Mouse (Mus musculus) forebrain, embryonic 16.5 days (tissue): ENCODE results near the gene Gm7247. TPM values are rescaled to one million over a fixed set of nuclear protein-coding genes. Genes with fewer than 3 reads are reported as not detected.
"Not testable (repeated sequence)": the region's sequence is repeated elsewhere in the genome, so short reads cannot be mapped to it uniquely, and the experiment has no call there.

ENCODE experiments used
- ATAC-seq: fragments of 200-750 bp; cut with Nextera tagmentation; 2 replicates; pipeline ENCODE4 v1.8.0; 2017; ENCODE audit warnings: mild to moderate bottlenecking, moderate library complexity
- H3K27ac ChIP-seq: fragments of 300-500 bp; sonication (generic); 2 replicates; pipeline ENCODE4 v1.5.1; 2014; ENCODE audit warnings: low read length, control low read depth
- H3K27me3 ChIP-seq: fragments of 300-500 bp; sonication (generic); replicated peaks from 2 replicates; pipeline ENCODE4 v1.6.1; 2014; ENCODE audit warnings: low read length; ENCODE audit not compliant: control insufficient read depth, insufficient read depth
- H3K36me3 ChIP-seq: fragments of 300-500 bp; sonication (generic); 2 replicates; pipeline ENCODE4 v1.6.1; 2014; ENCODE audit not compliant: control insufficient read depth, insufficient read depth
- H3K4me1 ChIP-seq: fragments of 300-500 bp; sonication (generic); replicated peaks from 2 replicates; pipeline ENCODE4 v1.6.1; 2014; ENCODE audit warnings: low read length; ENCODE audit not compliant: control insufficient read depth, insufficient read depth
- H3K4me2 ChIP-seq: fragments of 300-500 bp; sonication (generic); 2 replicates; pipeline ENCODE4 v1.6.1; 2014; ENCODE audit warnings: mild to moderate bottlenecking, low read length, control low read depth
- H3K4me3 ChIP-seq: fragments of 300-500 bp; sonication (generic); replicated peaks from 2 replicates; pipeline ENCODE4 v1.5.1; 2014; ENCODE audit warnings: mild to moderate bottlenecking, low read length, control low read depth
- H3K9ac ChIP-seq: fragments of 300-500 bp; sonication (generic); replicated peaks from 2 replicates; pipeline ENCODE4 v1.6.1; 2014; ENCODE audit warnings: low read depth, low read length, control low read depth
- H3K9me3 ChIP-seq: fragments of 300-500 bp; sonication (generic); 2 replicates; pipeline ENCODE4 v1.6.1; 2016; ENCODE audit warnings: low read length; ENCODE audit not compliant: control insufficient read depth
- WGBS: fragments of 180-500 bp; shearing (Covaris S2); extraction: QIAGEN DNeasy Blood & Tissue Kit; methylation state at CpG from one replicate; pipeline ENCODE4 v1.1.7; 2014; 5-methylcytosine and 5-hydroxymethylcytosine counted together
- polyA plus RNA-seq: library from polyadenylated mRNA; unstranded; fragments of >200 nt; fragmentation: Nextera tagmentation; extraction: Ambion mirVana; gene quantifications from 2 replicates; pipeline ENCODE4 v1.2.1, GENCODE M21; 2015

Gene Gm7247
- polyA plus RNA-seq, 1 experiment from 2014 or later: not detected

DNA sequence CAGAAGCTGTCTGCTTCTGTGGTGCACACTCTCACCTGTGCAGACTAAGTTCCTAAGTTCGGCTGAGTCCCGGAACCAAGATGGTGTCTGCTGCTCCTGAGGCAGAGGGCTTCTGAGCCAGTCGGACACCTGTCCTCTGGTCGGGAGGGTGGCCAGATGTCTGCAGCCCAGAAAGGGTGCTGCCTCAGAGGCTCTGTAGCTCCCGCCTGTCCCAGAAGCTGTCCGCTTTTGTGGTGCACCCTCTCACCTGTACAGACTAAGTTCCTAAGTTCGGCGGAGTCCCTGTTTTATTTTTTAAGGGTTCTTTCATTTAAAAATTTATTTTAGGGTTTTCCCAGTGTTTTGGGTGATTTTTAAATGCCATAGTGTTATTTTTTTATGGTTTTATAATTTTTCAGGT lies 145.9 kb downstream of the Gm7247 start:
- Histone ChIP-seq H3K9ac (no peak overlapping the region), H3K4me3 (no peak overlapping the region), H3K4me1 (no peaks in the 10 kb centered on the region), H3K36me3 (no peaks in the 10 kb centered on the region), H3K27ac (no peak overlapping the region), H3K4me2 (no peak overlapping the region), H3K27me3 (no peaks in the 10 kb centered on the region), H3K9me3 (no peaks in the 10 kb centered on the region)
- WGBS: 95% methylated on average over 8 of the region's 8 CpGs
- no peak for ATAC-seq

DNA sequence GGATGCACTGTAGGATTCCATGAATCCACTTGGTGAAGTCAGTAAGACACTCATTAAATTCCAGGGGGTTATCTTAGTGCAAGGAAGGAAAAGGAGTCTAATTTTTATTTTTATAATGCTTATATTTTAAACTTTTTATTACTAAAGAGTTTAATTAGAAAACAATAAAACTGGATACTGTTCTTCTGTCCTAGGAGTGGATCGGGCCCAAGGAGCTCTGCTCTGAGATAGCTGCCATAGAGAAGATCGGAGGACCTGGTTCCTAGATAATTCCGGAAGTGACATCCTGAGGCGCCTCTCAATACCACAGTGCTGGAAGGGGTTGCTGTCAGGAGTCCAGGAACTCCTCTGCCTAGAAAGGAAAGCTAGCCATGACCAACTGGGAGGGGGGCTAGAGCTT lies 190.9 kb downstream of the Gm7247 start, which contains the start of gene Gm5622:
Gene Gm5622, plus strand, starts transcription at position 301 of the 400 bp plus-strand sequence.
- H3K9me3 ChIP-seq: no peaks in the 10 kb centered on the region
- H3K4me2 ChIP-seq: no peak within 1 kb of the TSS
- no peaks in the 10 kb centered on the region for H3K4me1 ChIP-seq
- no peaks in the 10 kb centered on the region for H3K36me3 ChIP-seq
- WGBS: 91% methylated on average over 4 of the region's 4 CpGs
- H3K27ac ChIP-seq: no peak within 1 kb of the TSS
- H3K4me3 ChIP-seq: no peak within 1 kb of the TSS
- no peak for ATAC-seq
- no peak within 1 kb of the TSS for H3K9ac ChIP-seq
- no peaks in the 10 kb centered on the region for H3K27me3 ChIP-seq

DNA sequence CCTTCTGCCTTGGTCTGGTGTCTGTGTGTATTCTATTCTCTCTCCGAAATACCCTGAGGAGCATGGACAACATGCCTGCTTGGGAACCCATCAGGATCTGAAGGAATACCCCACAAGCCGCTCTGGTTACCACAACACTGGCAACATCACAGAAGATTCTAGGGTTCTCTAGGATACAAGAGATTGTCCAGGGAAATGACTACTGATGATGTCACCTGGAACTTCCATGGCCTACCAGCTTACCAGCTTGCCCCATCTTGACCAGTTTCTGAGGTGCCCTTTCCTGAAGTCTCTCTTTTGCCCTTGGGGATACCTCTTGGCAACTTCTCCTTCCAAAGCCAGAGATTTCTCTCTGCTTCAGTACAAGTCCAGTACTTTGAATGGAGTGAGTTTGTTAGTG lies 212.4 kb downstream of the Gm7247 start, which contains the start of gene Gm17175:
Gene Gm17175, minus strand, starts transcription at position 101 of the 400 bp plus-strand sequence.
- H3K4me2 ChIP-seq, H3K9ac ChIP-seq, ATAC-seq, H3K36me3 ChIP-seq, H3K27ac ChIP-seq, H3K9me3 ChIP-seq, H3K4me1 ChIP-seq, H3K27me3 ChIP-seq, H3K4me3 ChIP-seq: not testable (repeated sequence)
- WGBS: 94% methylated on average over 2 of the region's 2 CpGs

DNA sequence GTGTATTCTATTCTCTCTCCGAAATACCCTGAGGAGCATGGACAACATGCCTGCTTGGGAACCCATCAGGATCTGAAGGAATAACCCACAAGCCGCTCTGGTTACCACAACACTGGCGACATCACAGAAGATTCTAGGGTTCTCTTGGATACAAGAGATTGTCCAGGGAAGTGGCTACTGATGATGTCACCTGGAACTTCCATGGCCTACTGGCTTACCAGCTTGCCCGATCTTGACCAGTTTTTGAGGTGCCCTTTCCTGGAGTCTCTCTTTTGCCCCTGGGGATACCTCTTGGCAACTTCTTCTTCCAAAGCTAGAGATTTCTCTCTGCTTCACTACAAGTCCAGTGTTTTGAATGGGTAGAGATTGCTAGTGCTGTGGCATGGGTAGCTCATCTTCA lies 230.5 kb downstream of the Gm7247 start, which contains the start of gene Gm17174:
Gene Gm17174, minus strand, starts transcription at position 101 of the 400 bp plus-strand sequence.
- not testable (repeated sequence) for H3K4me3 ChIP-seq, H3K9me3 ChIP-seq, H3K4me2 ChIP-seq, H3K27ac ChIP-seq, ATAC-seq, H3K36me3 ChIP-seq, H3K9ac ChIP-seq, H3K27me3 ChIP-seq, H3K4me1 ChIP-seq
- WGBS: 91% methylated on average over 4 of the region's 4 CpGs

DNA sequence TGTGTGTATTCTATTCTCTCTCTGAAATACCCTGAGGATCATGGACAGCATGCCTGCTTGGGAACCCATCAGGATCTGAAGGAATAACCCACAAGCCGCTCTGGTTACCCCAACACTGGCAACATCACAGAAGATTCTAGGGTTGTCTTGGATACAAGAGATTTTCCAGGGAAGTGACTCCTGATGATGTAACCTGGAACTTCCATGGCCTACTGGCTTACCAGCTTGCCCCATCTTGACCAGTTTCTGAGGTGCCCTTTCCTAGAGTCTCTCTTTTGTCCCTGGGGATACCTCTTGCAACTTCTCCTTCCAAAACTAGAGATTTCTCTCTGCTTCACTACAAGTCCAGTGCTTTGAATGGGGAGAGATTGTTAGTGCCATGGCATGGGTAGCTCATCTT lies 249.7 kb downstream of the Gm7247 start, which contains the start of gene Gm17078:
Gene Gm17078, minus strand, starts transcription at position 101 of the 400 bp plus-strand sequence.
- Histone ChIP-seq H3K27ac (no peak within 1 kb of the TSS), H3K27me3 (no peaks in the 10 kb centered on the region), H3K4me2 (no peak within 1 kb of the TSS), H3K9me3 (no peaks in the 10 kb centered on the region), H3K4me1 (no peaks in the 10 kb centered on the region), H3K36me3 (no peaks in the 10 kb centered on the region), H3K4me3 (no peak within 1 kb of the TSS), H3K9ac (no peak within 1 kb of the TSS)
- WGBS: 86% methylated on average over 1 of the region's 1 CpGs
- ATAC-seq: no peak

Other genes with a start within 250 kb of the Gm7247 start
- gene Eddm3b, start 247.3 kb upstream of the Gm7247 start, polyA plus RNA-seq: not detected in 2 replicates
- 0.22 and 0.77 TPM in 2 replicates for gene Rnase6, start 237.8 kb upstream of the Gm7247 start, polyA plus RNA-seq
- 0.50 TPM in 1 of 2 replicates, not detected in the other for gene Rnase1, start 215.0 kb upstream of the Gm7247 start, polyA plus RNA-seq
- gene Rnase2b, start 199.5 kb upstream of the Gm7247 start, polyA plus RNA-seq: not detected in 2 replicates
- not detected in 2 replicates for gene Ang2, start 162.6 kb upstream of the Gm7247 start, polyA plus RNA-seq
- not detected in 2 replicates for gene Ear14, start 158.4 kb upstream of the Gm7247 start, polyA plus RNA-seq
- not detected in 2 replicates for gene Rnase2a, start 105.6 kb upstream of the Gm7247 start, polyA plus RNA-seq
- gene Vmn2r88, start 49.1 kb downstream of the Gm7247 start, polyA plus RNA-seq: not detected in 2 replicates
- gene Vmn2r89, start 90.1 kb downstream of the Gm7247 start, polyA plus RNA-seq: not detected in 2 replicates
- gene Gm5622, start 191.0 kb downstream of the Gm7247 start, polyA plus RNA-seq: not detected in 2 replicates
- not detected in 2 replicates for gene Gm17175, start 212.3 kb downstream of the Gm7247 start, polyA plus RNA-seq
- not detected in 2 replicates for gene Gm17174, start 230.4 kb downstream of the Gm7247 start, polyA plus RNA-seq
- gene Gm17078, start 249.6 kb downstream of the Gm7247 start, polyA plus RNA-seq: not detected in 2 replicates